Mouse (Mus musculus): ENCODE measurements around the gene Msh5. TPM values are rescaled to one million over a fixed set of nuclear protein-coding genes. Genes with fewer than 3 reads are reported as not detected.
"Not testable (repeated sequence)": the region's sequence is repeated elsewhere in the genome, so short reads cannot be mapped to it uniquely, and the experiment has no call there.

Gene Msh5
- polyA plus RNA-seq, 2 experiments from 2014 or later, result 1.8 to 2.5 TPM

DNA sequence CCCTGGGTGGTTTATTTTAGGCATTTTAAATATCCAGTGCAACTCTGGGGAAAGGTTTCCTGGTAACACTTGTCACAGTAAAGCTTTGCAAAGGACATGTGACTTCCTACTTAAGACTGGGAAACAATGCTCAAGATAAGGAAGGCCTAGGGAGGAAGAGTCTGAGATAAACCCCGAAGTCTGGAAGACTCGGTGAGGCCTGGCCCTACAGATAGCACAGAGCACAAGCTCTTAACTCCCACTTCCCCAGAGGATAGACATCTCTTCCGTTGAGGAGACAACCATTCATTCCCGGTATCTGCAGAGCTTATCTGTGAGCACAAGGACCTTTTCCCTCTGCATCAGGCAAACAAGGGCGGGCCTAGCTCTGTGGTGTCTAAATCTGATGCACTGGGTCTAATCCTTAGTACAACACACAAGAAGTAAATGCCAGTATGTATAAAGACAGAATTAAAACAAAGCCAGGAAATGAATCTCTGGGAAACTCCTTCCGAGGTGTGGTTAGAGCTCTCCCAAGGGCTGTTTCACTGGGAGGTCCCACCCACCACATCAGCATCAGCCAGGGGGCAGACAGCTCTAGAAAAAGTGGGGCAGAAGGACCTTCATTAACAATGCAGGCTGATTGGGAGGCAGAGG, 24.6 kb downstream of the Msh5 start:
- no peak for ATAC-seq

GRCm38 (mm10) chr17:35021163-35021808, 25.3 kb downstream of the Msh5 start:
- peak; percentile 74 for ATAC-seq

- no peak for ATAC-seq
Observed at GRCm38 (mm10) chr17:35020551-35020950, 26.0 kb downstream of the Msh5 start.

DNA sequence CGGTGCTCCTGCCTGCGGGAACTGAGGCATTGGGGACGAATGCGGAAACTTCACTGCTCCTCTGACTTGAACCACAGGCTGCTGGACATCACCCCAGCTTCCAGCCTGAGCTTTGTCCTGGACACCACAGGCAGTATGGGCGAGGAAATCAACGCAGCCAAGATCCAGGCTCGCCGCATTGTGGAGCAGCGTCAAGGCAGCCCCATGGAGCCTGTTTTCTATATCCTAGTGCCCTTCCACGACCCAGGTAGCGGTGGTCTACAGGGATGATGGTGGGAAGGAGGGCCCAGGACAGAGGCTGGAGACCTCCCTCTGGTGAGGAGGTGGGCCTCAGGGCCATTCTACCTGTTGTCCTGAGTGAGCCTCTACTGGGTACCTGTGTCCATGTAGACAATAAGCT, 26.7 kb downstream of the Msh5 start:
- ATAC-seq, result no peak

DNA sequence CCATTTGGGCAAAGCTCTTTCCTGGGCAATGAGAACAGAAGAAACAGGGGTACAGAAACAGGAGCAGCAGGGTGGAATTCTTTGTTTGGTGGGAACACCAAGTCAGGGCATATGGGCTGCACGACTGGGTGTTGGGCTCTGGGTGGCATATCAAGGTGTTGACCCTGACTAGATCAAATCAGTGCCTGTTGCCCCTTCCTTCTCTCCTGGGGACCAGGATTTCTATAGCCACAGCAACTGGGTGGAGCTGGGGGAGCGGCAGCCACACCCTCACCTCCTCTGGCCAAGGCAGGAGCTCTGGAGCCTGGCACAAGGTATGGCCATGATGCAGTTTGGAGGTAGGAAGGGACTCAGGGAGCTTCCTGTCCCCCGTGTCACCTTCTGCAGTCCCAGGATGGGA, 28.4 kb downstream of the Msh5 start:
- ATAC-seq, result no peak

- no peak for ATAC-seq
Observed at GRCm38 (mm10) chr17:35017706-35018030, 28.9 kb downstream of the Msh5 start.

- ATAC-seq, result peak; percentile 70
Observed at GRCm38 (mm10) chr17:35016791-35017705, 29.5 kb downstream of the Msh5 start.

GRCm38 (mm10) chr17:35016376-35016775, 30.2 kb downstream of the Msh5 start, which contains the start of gene Vwa7:
Gene Vwa7, plus strand, starts transcription at chr17:35016579.
- no peak for ATAC-seq

GRCm38 (mm10) chr17:35015296-35015695, 31.2 kb downstream of the Msh5 start:
- no peak for ATAC-seq

DNA sequence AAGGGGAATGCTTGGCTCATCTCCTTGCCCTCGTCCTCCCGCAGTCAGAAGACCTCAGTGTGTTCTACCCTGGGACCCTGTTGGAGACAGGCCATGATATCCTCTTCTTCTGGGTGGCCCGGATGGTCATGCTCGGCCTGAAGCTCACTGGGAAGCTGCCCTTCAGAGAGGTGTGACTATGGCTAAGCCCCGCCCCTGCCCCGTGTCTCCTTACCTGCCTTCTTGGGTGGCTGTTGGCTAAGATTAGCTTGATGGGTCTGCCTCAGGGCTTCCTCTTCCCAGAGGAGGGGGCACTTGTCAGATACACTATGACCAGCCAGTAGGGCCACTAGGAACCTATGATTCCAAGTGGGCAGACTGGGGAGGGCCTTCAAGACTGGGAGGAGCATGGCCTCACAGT, 33.3 kb downstream of the Msh5 start:
- no peak for ATAC-seq

- ATAC-seq, result no peak
Observed at GRCm38 (mm10) chr17:35012430-35012829, 34.1 kb downstream of the Msh5 start.

DNA sequence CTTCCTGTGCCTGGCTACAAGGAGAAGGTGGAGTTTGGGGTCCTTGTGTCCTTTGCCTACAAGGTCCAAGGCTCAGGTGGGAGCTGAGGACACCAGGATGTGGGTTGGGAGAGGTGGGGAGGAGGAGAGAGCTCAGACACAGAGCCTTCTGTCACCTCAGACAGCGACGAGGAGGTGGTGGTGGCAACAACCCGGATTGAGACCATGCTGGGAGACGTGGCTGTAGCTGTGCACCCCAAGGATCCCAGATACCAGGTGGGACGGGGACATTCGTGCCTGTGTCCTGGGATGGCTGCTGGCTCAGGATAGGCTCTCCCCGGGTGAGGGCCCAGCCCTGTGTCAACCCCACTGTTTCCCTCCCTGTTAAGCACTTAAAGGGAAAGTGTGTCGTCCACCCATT, 35.1 kb downstream of the Msh5 start:
- ATAC-seq, result no peak

- no peak for ATAC-seq
Observed at GRCm38 (mm10) chr17:35009586-35009985, 37.0 kb downstream of the Msh5 start.

DNA sequence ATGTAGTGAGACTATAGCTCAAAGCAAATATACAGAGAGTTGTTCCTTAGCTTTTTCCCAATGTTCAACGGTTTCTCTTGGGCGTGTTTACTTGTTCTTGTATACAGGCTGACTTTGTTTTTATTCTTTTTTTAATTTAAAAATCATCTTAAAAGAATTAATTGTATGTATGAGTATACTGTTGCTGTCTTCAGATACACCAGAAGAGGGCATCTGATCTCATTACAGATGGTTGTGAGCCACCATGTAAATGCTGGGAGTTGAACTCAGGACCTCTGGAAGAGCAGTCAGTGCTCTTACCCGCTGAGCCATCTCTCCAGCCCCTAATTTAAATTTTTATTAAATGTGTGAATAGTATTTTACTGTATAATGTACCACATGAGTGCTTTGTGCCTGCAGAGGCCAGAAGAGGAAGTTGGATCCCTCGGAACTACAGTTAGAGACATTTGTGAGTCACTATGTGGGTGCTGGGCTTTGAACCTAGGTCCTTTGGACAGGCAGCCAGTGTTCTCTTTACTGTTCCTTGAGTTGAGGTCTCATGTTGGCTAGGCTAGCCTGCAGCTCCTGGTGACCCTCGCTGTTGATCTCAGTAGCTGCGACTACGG, 39.1 kb downstream of the Msh5 start:
- ATAC-seq, result no peak

GRCm38 (mm10) chr17:35005902-35006301, 40.6 kb downstream of the Msh5 start:
- ATAC-seq, result not testable (repeated sequence)

DNA sequence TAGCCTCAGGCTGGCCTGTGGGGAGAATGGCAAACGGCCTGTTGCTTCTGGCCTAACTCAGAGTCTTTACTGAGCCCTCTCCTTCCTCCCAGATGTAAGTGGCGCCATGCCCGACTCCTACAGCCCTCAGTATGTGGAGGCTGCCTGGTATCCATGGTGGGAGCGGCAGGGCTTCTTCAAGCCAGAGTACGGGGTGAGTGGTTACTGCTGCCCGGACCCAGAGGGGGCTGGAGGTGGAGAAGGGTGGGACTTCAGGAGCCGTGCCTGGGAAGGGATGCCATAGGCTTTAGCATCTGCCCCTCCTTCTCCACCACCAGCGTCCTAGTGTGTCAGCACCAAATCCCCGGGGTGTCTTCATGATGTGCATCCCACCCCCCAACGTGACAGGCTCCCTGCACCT, 41.4 kb downstream of the Msh5 start:
- no peak for ATAC-seq

- ATAC-seq, result no peak
Observed at GRCm38 (mm10) chr17:35004075-35004717, 42.3 kb downstream of the Msh5 start.

DNA sequence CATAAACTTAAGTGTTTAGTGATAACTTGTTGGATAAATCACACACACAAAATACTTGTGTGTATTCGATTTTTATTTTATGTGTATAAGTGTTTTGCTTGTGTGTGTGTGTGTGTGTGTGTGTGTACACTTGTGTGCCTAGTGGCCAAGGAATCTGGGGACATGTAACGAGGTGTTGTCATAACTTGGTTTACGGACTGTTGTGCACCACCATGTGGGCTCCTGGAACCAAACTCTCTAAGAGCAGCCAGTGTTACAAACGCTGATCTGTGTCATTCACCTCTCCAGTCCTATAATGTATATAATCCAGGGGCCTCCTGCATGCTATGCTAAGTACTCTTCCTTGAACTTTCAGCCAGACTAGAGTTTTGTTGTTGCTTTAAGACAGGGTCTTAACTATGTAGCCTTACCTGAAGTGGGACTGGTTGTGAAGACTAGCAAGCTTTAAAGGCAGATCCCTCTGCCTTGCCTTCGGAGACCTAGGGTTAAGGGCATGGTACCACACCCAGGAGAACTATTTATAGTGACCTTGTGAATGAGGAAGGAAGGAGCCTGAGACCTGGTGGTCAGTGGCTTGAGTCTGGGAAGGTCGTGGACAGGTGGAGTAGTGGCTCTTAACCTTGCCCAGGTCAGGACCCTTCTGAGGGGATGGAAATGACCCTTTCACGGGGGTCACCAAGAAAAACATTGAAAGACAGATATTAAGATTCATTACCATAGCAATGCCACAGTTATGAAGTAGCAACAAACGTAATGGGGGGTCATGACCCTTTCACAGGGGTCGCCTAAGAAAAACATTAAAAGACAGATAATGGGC, 43.3 kb downstream of the Msh5 start:
- no peak for ATAC-seq

- ATAC-seq, result peak; percentile 19
Observed at GRCm38 (mm10) chr17:35002153-35002865, 44.2 kb downstream of the Msh5 start.

DNA sequence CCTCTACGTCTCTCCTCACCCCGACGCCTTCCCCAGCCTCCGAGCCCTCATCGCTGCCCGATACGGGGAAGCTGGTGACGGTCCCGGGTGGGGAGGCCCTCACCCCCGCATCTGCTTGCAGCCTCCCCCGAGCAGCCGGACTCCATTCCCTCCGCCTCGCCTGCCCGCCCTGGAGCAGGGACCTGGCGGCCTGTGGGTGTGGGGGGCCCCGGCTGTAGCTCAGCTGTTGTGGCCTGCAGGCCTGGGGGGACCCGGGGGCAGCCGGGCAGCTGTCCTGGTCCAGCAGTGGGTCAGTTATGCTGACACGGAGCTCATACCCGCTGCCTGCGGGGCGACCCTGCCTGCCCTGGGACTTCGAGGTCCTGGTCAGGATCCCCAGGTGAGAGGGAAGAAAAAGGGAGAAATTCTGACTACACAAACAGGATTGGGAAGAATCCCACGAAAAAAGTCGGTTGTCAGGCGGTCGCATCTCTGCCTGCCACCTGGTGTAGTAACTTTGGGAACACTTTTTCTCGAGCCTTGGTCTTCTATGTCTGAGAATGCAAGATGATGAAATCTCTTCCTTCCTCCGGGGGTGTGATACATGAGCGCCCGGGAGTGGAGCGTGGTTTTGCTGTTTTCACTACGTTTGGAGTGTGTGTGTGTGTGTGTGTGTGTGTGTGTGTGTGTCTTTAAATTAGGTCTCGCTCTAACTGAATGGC, 44.9 kb downstream of the Msh5 start:
- no peak for ATAC-seq

Measured in CD4-positive, CD25-positive, alpha-beta regulatory T cell, adult 4 months (primary cell).